Mouse (Mus musculus) cerebellum, adult 2 months (tissue): ENCODE data around the gene Ybx2. TPM values are rescaled to one million over a fixed set of nuclear protein-coding genes. Genes with fewer than 3 reads are reported as not detected.
"Not testable (repeated sequence)": the region's sequence is repeated elsewhere in the genome, so short reads cannot be mapped to it uniquely, and the experiment has no call there.

Experiments
- DNase-seq, 2 experiments: peaks; one replicate each; pipeline ENCODE4 v3.0.0; 2021
- H3K27ac ChIP-seq: fragments of 200-500 bp; 2 replicates; pipeline ENCODE4 v1.5.1; 2012; ENCODE audit warnings: low read length, control low read depth, inconsistent platforms; ENCODE audit not compliant: insufficient read depth
- H3K27me3 ChIP-seq: fragments of 200-500 bp; 2 replicates; pipeline ENCODE4 v1.6.1; 2012; ENCODE audit warnings: inconsistent platforms, mild to moderate bottlenecking, low read length, moderate library complexity; ENCODE audit not compliant: control insufficient read depth, insufficient read depth
- H3K4me1 ChIP-seq: fragments of 200-500 bp; 2 replicates; pipeline ENCODE4 v1.6.1; 2011; ENCODE audit warnings: low read length; ENCODE audit not compliant: control insufficient read depth, insufficient read depth
- H3K4me3 ChIP-seq: fragments of 200-500 bp; replicated peaks from 2 replicates; pipeline ENCODE3; 2011; ENCODE audit warnings: mild to moderate bottlenecking, low read depth, low read length, control low read depth; ENCODE audit not compliant: insufficient read depth
- CTCF ChIP-seq: fragments of 200-500 bp; IDR thresholded peaks from 2 replicates; pipeline ENCODE4 v1.5.1; 2011; ENCODE audit warnings: low read depth, mild to moderate bottlenecking, control low read depth, low read length, moderate library complexity, borderline replicate concordance; ENCODE audit not compliant: insufficient read depth
- POLR2A ChIP-seq: fragments of 200-500 bp; IDR thresholded peaks from 2 replicates; pipeline ENCODE4 v1.6.1; 2011; ENCODE audit warnings: low read length, control low read depth, borderline replicate concordance; ENCODE audit not compliant: insufficient read depth
- WGBS: fragments of 180-500 bp; shearing (Covaris S2); methylation state at CpG from one replicate; pipeline ENCODE4 v1.1.7; 2018; 5-methylcytosine and 5-hydroxymethylcytosine counted together
- polyA plus RNA-seq: library from polyadenylated mRNA; depleted of rRNA; stranded (reverse); fragments of >200 nt; gene quantifications from 2 replicates; pipeline ENCODE4 v1.2.3, GENCODE M21; 2012

Ybx2 gene
- polyA plus RNA-seq, 1 experiment = 16.5 TPM

DNA sequence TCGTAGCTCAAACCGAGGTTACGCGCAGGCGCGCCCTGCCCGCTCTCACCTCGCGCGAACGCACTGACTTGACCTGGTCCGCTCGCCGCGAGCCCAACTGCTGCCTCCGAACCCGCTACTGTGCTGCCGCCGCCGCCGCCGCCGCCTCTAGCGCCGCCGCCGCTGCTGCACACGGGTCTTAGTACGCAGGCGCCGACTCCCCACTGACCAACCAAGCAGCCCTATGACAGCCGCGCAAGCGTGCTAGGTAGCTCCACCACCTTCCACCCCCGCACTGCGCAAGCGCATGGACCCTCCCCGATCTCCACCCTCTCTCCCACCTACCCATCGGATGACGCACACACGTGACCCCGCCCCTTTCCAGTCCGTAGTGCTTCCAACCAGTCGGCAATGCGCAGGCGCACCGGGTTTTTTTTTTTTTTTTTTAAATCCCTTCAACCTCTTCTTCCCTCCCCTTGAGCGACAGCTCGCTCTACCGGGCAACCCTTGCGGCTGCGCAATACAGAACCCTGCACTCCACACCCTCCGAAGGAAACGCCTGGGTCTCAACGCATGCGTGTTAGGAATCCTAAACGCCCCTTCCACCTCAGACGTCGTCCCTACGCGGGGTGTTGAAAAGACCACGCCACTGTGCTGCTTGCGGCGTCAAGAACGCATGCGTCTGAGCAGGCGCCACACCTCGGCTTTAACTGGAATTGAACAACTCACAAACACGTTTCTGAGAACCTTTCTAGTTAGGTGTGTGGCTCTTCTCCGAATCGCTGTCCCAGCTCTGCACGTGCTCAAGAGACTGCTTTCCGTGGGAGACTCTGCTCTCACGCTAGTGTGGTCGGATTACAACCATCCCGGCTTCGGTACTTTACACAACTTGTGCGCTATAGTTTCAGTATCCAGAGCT lies 14.2 kb upstream of the Ybx2 start, which contains the start of gene Eif5a:
TSS of gene Eif5a (minus strand) at position 845 of the 898 bp plus-strand sequence.
- TF ChIP-seq CTCF (peak; percentile 71; the same call in 1 of the 2 replicates), POLR2A (peak; percentile 75)
- peak within 1 kb of the TSS; percentile 82 for H3K4me3 ChIP-seq
- WGBS = under 1% methylated on average over 75 of the region's 78 CpGs
- H3K4me1 ChIP-seq = no peaks in the 10 kb centered on the region
- peak within 1 kb of the TSS; percentile 93 for H3K27ac ChIP-seq
- no peaks in the 10 kb centered on the region for H3K27me3 ChIP-seq
- peak; percentile 100 for DNase-seq

DNA sequence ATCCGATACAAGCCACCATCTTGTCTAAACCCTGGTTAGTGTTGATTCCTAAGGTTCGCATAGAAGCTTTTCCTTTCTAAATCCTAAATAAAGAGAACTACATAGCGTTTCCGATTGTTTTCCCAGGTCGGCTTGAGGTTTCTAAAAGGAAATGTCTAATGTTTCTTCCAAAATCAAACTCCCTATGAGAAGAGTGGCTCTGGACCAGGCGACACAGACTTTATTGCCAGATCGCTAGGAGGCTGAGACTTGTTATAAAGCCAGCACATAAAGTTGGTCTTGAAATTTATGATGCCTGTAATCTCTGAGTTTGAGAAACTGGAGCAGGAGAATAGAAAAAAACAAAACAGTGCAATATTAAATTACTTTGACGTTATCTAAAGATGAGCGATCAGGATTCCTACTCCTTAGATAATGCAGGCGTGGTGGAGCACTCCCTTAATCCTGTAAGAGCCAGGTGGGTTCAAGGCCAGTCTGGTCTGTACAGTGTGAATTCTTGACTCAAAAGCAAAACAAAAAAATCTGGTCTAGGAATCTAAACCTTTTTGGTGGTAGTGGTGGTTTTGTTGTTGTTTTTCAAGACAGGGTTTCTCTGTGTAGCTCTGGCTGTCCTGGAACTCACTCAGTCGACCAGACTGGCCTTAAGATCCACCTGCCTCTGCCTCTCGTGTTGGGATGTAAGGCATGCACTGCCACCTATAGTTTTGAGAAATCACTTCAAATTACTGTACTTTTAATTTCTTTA lies 13.4 kb upstream of the Ybx2 start:
- Histone ChIP-seq H3K27me3 (no peaks in the 10 kb centered on the region), H3K4me3 (peak overlapping the region; percentile 82), H3K27ac (peak overlapping the region; percentile 31; the same call in 1 of the 2 replicates), H3K4me1 (no peaks in the 10 kb centered on the region)
- DNase-seq = no peak
- WGBS = 3% methylated on average over 12 of the region's 12 CpGs
- no peak for TF ChIP-seq POLR2A
- no peak for TF ChIP-seq CTCF

- no peaks in the 10 kb centered on the region for H3K27me3 ChIP-seq
- DNase-seq = no peak
- no peak overlapping the region for H3K4me3 ChIP-seq
- WGBS = 65% methylated on average over 3 of the region's 3 CpGs
- TF ChIP-seq CTCF = no peak
- no peak for TF ChIP-seq POLR2A
- H3K27ac ChIP-seq = no peak overlapping the region
- H3K4me1 ChIP-seq = no peaks in the 10 kb centered on the region
Observed at GRCm38 (mm10) chr11:69922796-69923195, 12.8 kb upstream of the Ybx2 start.

DNA sequence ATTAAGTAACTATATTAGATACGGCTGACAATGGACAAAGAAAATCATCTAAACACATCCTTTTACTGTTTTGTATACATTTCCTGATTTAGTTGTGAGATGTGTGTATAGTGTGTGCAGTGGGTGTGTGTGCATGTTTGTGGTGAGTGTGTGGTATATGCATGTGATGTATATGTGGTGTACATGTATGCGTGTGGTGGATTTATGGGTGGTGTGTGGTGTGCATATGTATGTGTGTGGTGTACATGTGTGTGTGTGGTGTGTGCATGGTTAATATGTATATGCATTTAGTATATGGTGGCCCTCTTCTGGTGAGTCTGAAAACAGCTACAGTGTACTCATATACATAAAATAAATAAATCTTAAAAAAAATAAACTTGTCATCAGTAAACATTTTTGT lies 8.1 kb upstream of the Ybx2 start:
- H3K4me3 ChIP-seq = no peak overlapping the region
- no peaks in the 10 kb centered on the region for H3K4me1 ChIP-seq
- H3K27me3 ChIP-seq = no peaks in the 10 kb centered on the region
- H3K27ac ChIP-seq = no peak overlapping the region
- no peak for DNase-seq
- TF ChIP-seq POLR2A (no peak), CTCF (no peak)
- 94% methylated on average over 2 of the region's 2 CpGs for WGBS

GRCm38 (mm10) chr11:69929712-69930111 lies 5.9 kb upstream of the Ybx2 start:
- Histone ChIP-seq H3K27ac (no peak overlapping the region), H3K4me1 (no peaks in the 10 kb centered on the region), H3K27me3 (no peaks in the 10 kb centered on the region), H3K4me3 (no peak overlapping the region)
- TF ChIP-seq CTCF (no peak), POLR2A (no peak)
- WGBS = 88% methylated on average over 4 of the region's 4 CpGs
- DNase-seq = no peak

GRCm38 (mm10) chr11:69930176-69930575 lies 5.4 kb upstream of the Ybx2 start:
- not testable (repeated sequence) for H3K4me3 ChIP-seq, DNase-seq, H3K27me3 ChIP-seq, H3K4me1 ChIP-seq, H3K27ac ChIP-seq
- 88% methylated on average over 8 of the region's 8 CpGs for WGBS

- no peaks in the 10 kb centered on the region for H3K27me3 ChIP-seq
- no peak overlapping the region for H3K27ac ChIP-seq
- TF ChIP-seq CTCF (no peak), POLR2A (no peak)
- no peak for DNase-seq
- H3K4me1 ChIP-seq = no peaks in the 10 kb centered on the region
- H3K4me3 ChIP-seq = no peak overlapping the region
- 68% methylated on average over 3 of the region's 3 CpGs for WGBS
Observed at GRCm38 (mm10) chr11:69930967-69931537, 4.5 kb upstream of the Ybx2 start.
